Mouse (Mus musculus) lung, embryonic 14.5 days (tissue): ENCODE results near the gene Pja2. TPM values are rescaled to one million over a fixed set of nuclear protein-coding genes. Genes with fewer than 3 reads are reported as not detected.

ENCODE experiments used
- ATAC-seq: fragments of 200-750 bp; cut with Nextera tagmentation; 2 replicates; pipeline ENCODE4 v1.8.0; 2017; ENCODE audit warnings: mild to moderate bottlenecking, moderate TSS enrichment, moderate library complexity; ENCODE audit not compliant: insufficient read depth
- DNase-seq: peaks from one replicate; pipeline ENCODE4 v3.0.0-alpha.2; 2015
- H3K27ac ChIP-seq: fragments of 300-500 bp; sonication (generic); 2 replicates; pipeline ENCODE4 v1.5.1; 2014; ENCODE audit warnings: low read depth, mild to moderate bottlenecking, moderate library complexity
- H3K27me3 ChIP-seq: fragments of 300-500 bp; sonication (generic); 2 replicates; pipeline ENCODE4 v1.6.1; 2014; ENCODE audit warnings: low read length, control low read depth; ENCODE audit not compliant: insufficient read depth
- H3K36me3 ChIP-seq: fragments of 300-500 bp; sonication (generic); 2 replicates; pipeline ENCODE4 v1.6.1; 2014; ENCODE audit warnings: control low read depth; ENCODE audit not compliant: insufficient read depth
- H3K4me1 ChIP-seq: fragments of 300-500 bp; sonication (generic); 2 replicates; pipeline ENCODE4 v1.6.1; 2014; ENCODE audit warnings: antibody characterized with exemption, control low read depth; ENCODE audit not compliant: insufficient read depth
- H3K4me2 ChIP-seq: fragments of 300-500 bp; sonication (generic); 2 replicates; pipeline ENCODE4 v1.6.1; 2014; ENCODE audit warnings: mild to moderate bottlenecking
- H3K4me3 ChIP-seq: fragments of 300-500 bp; sonication (generic); 2 replicates; pipeline ENCODE4 v1.5.1; 2014; ENCODE audit warnings: low read depth, low read length
- H3K9ac ChIP-seq: fragments of 300-500 bp; sonication (generic); 2 replicates; pipeline ENCODE4 v1.6.1; 2014
- H3K9me3 ChIP-seq: fragments of 300-500 bp; sonication (generic); 2 replicates; pipeline ENCODE4 v1.6.1; 2016; ENCODE audit warnings: low read depth, low read length, control low read depth
- CTCF ChIP-seq: IDR thresholded peaks from 2 replicates; pipeline ENCODE4 v1.5.1; 2016; ENCODE audit warnings: antibody characterized with exemption, low read depth
- WGBS: fragments of 180-500 bp; shearing (Covaris S2); extraction: QIAGEN DNeasy Blood & Tissue Kit; methylation state at CpG from one replicate; pipeline ENCODE4 v1.1.7; 2014; 5-methylcytosine and 5-hydroxymethylcytosine counted together
- polyA plus RNA-seq: library from polyadenylated mRNA; unstranded; fragments of >200 nt; fragmentation: Nextera tagmentation; extraction: Ambion mirVana; gene quantifications from 2 replicates; pipeline ENCODE4 v1.2.1, GENCODE M21; 2014

Gene Pja2
- polyA plus RNA-seq, 1 experiment from 2014 or later: 68.4 TPM

DNA sequence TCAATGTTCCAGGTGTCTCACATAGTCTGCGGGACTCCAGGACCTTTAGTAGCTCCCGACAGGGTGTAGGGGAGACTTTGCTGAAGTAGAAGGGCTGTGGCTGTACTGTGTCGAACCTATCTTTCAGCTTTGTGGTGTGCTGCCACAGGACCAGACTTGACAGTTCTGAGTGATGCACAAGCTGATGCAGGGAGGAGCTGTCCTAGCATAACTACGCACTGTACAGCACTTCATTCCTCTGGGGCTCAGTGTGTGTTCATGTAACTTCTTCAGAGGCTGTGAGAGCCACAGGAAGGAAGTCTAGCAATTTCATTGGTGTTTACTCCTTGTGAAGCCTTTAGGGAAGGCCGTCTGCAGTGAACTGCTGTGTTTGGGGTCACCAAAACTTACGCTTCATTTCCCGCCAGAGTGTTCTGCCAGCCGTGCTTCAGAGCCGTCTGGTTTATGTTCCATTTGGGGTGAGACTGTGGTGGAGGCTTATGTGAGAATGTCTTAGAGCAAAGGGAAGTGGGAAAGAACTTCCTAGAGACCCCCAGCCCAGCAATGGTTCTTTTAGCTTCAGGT, 54.0 kb downstream of the Pja2 start:
- no peaks in the 10 kb centered on the region for H3K4me1 ChIP-seq
- peaks cover 15% of the 10 kb centered on the region for H3K36me3 ChIP-seq
- H3K27me3 ChIP-seq: no peaks in the 10 kb centered on the region
- WGBS: 61% methylated on average over 9 of the region's 9 CpGs
- ATAC-seq (peak; percentile 36; the same call in 1 of the 2 replicates), DNase-seq (peak; percentile 22)
- H3K4me2 ChIP-seq: no peak overlapping the region
- H3K9ac ChIP-seq: no peak overlapping the region
- TF ChIP-seq CTCF: no peak
- no peak overlapping the region for H3K27ac ChIP-seq
- H3K4me3 ChIP-seq: no peak overlapping the region
- H3K9me3 ChIP-seq: no peaks in the 10 kb centered on the region

DNA sequence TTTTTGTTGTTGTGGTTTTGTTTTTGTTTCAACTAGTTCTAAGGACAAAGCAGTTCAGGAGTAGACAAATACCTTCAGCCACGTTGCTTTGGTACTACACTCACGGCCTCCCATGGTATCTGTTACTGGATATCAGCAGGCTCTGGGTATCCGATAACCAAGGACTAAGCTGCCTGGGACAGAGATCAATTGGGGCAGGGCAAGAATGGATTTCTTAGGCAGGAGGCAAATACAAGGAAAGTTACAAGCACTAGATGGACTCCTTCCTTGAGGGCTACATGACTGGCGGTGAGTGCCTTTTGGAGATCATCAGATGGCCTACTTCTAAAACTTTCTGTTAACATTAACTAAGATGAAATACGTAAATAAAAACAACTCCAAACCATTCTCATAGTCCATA, 55.0 kb downstream of the Pja2 start:
- no peak overlapping the region for H3K4me2 ChIP-seq
- no peak for TF ChIP-seq CTCF
- H3K4me1 ChIP-seq: no peaks in the 10 kb centered on the region
- DNase-seq (no peak), ATAC-seq (no peak)
- no peak overlapping the region for H3K4me3 ChIP-seq
- no peak overlapping the region for H3K9ac ChIP-seq
- no peaks in the 10 kb centered on the region for H3K27me3 ChIP-seq
- no peak overlapping the region for H3K27ac ChIP-seq
- peaks cover 8% of the 10 kb centered on the region for H3K36me3 ChIP-seq
- no peaks in the 10 kb centered on the region for H3K9me3 ChIP-seq
- 81% methylated on average over 5 of the region's 5 CpGs for WGBS

DNA sequence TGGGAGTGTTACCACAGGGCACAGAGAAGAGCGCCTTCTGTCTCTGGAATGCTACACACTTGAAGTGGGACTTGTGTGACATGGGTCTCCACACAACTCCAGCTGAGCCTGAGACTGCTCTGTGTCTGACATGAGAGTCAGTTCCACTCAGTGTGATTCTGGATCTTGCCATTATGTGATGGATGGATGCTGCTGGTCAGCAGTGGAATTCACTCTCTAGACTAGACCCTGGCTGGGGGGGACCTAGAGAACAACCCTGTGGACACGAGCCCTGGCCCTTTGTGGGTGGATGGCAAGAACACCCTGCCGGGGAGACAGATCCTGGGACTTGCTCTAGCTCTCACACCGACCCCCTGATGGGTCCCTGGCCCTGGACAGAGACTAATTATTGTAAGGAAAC, 56.5 kb downstream of the Pja2 start:
- Histone ChIP-seq H3K9ac (no peak overlapping the region), H3K4me3 (no peak overlapping the region)
- no peak for TF ChIP-seq CTCF

DNA sequence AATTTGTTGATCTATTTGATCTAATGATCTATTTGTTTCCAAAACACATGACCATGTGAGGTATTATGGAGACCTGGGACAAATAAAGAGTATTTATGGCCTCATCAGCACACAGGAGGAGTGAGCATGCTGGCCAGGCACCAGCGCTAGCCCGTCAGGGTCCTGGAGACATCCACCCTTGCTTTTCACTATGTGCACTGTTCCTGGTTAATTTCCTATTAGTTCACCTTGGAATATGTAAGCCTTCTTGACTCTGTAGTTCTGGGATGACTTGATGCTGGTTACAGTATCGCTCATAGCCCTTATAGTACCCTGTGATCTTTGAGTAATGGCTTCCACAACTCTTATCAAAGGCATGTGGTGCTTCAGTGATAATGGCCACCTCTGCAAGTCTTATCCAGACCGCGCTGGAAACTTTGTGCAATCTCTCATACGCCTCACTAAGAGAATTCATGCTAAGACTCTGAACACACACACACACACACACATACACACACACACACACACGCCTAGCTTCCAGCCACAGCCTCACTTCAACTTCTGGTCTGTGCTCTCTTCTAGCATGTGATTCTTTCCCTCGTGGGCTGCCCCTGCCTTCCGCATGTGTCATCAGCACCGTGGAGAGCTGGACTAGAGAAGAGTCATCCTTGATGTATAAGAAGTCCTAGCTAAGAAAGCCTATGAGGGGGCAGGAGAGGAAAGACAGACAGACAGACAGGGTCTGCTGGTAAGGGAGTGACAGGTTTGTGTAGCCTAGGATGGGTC, 57.2 kb downstream of the Pja2 start:
- Histone ChIP-seq H3K27me3 (no peaks in the 10 kb centered on the region), H3K4me3 (no peak overlapping the region), H3K4me1 (no peaks in the 10 kb centered on the region), H3K9ac (no peak overlapping the region), H3K4me2 (no peak overlapping the region), H3K27ac (no peak overlapping the region), H3K36me3 (no peaks in the 10 kb centered on the region), H3K9me3 (no peaks in the 10 kb centered on the region)
- DNase-seq: no peak
- 85% methylated on average over 10 of the region's 10 CpGs for WGBS
- no peak for TF ChIP-seq CTCF
- ATAC-seq: peak; percentile 38; the same call in 1 of the 2 replicates

More for the DNA sequence above, 56.5 kb downstream of the Pja2 start:
- Histone ChIP-seq H3K9me3 (no peaks in the 10 kb centered on the region), H3K4me2 (no peak overlapping the region), H3K27ac (no peak overlapping the region), H3K36me3 (peaks cover 2% of the 10 kb centered on the region; the same call in 1 of the 2 replicates), H3K27me3 (no peaks in the 10 kb centered on the region), H3K4me1 (no peaks in the 10 kb centered on the region)
- DNase-seq (no peak), ATAC-seq (no peak)
- 77% methylated on average over 4 of the region's 4 CpGs for WGBS

DNA sequence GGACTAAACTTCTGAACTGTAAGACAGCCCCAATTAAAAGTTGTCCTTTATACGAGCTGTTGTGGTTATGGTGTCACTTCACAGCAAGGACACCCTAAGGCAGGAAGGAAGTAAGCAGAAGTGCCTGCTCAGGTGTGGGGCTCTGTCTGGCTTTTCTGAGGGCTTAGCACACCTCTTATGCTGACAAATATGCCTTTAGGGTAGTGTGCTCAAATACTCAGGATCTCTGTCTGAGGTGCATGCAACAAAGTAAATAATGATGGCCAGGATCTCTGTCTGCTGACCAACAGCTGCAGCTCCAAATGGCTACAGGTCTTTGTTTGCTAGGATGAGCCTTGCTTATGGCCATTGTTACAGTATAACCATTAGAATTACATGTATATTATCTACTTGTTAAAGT, 71.1 kb downstream of the Pja2 start:
- no peak for TF ChIP-seq CTCF
- Histone ChIP-seq H3K27me3 (no peaks in the 10 kb centered on the region), H3K9ac (no peak overlapping the region), H3K9me3 (no peaks in the 10 kb centered on the region; the same call in 1 of the 2 replicates), H3K4me2 (no peak overlapping the region), H3K4me1 (no peaks in the 10 kb centered on the region), H3K4me3 (no peak overlapping the region), H3K36me3 (no peaks in the 10 kb centered on the region), H3K27ac (no peak overlapping the region)
- ATAC-seq (no peak), DNase-seq (no peak)
- 78% methylated on average over 1 of the region's 1 CpGs for WGBS

DNA sequence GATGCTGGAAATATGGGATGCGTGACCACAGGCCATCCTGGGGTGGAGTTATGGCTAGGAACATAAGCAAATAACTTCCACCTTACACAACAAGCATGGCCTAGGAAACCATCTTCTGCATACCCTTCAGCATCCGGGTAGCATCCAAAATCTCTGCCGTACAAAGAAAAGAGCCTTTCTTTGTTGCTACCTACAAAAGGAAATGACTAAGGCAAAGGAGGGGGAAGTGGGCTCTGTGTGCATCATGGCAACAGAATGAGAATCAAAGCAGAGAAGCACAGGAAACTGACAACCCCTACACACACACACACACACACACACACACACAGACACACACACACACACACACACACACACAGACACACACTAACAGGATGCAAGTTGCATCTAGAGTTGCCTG, 83.5 kb downstream of the Pja2 start:
- H3K4me2 ChIP-seq: no peak overlapping the region
- no peak overlapping the region for H3K27ac ChIP-seq
- no peak overlapping the region for H3K4me3 ChIP-seq
- no peaks in the 10 kb centered on the region for H3K9me3 ChIP-seq
- H3K36me3 ChIP-seq: no peaks in the 10 kb centered on the region
- no peaks in the 10 kb centered on the region for H3K4me1 ChIP-seq
- TF ChIP-seq CTCF: no peak
- peak; percentile 3 for DNase-seq
- 81% methylated on average over 3 of the region's 3 CpGs for WGBS
- ATAC-seq: no peak
- H3K27me3 ChIP-seq: no peaks in the 10 kb centered on the region
- H3K9ac ChIP-seq: no peak overlapping the region

DNA sequence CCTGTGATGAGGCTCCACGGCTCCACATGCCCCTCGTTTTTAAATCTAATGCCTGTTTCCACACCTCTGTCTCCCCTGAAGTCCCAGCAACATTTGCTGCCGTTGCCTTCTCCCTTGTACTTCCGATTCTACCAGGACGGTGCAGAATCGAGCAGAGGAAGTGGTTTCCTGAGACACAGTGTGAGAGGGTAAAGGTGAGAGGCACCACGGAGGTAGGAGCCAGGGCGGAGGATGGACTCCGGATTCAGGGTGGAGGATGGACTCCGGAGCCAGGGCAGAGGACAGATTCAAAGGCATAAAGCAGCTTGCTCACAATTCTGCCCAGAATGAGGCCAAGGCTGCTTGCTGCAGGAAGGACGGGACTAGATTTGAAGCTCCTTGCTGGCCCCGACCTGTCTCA, 88.8 kb downstream of the Pja2 start:
- Histone ChIP-seq H3K4me2 (no peak overlapping the region), H3K27me3 (no peaks in the 10 kb centered on the region), H3K27ac (no peak overlapping the region), H3K36me3 (no peaks in the 10 kb centered on the region), H3K4me1 (no peaks in the 10 kb centered on the region), H3K9me3 (no peaks in the 10 kb centered on the region), H3K4me3 (no peak overlapping the region), H3K9ac (no peak overlapping the region)
- 36% methylated on average over 12 of the region's 12 CpGs for WGBS
- no peak for TF ChIP-seq CTCF
- DNase-seq (peak; percentile 3), ATAC-seq (no peak)
